Mouse (Mus musculus): ENCODE measurements at regions not wholly inside any gene's neighbourhood (a gene's known extent, or its start where the extent isn't known, plus 50 kb on each side); places are given as distances from the start of the nearest gene placed in this dataset.

GRCm38 (mm10) chr6:93223610-93224550 is 280.6 kb upstream of the Adamts9 start:
- 28% methylated on average over 8 of the region's 8 CpGs for WGBS
- Histone ChIP-seq H3K27ac (replicated peaks) (peak overlapping the region; percentile 75), H3K36me3 (no peaks in the 10 kb centered on the region), H3K4me1 (peaks cover 24% of the 10 kb centered on the region), H3K4me3 (no peak overlapping the region), H3K27me3 (ENCODE audit: low read depth, poor library complexity, severe bottlenecking) (peaks cover 48% of the 10 kb centered on the region), H3K9me3 (replicated peaks) (no peaks in the 10 kb centered on the region)
- DNase-seq (ENCODE audit: low spot score) = peak; percentile 74

- peaks cover 6% of the 10 kb centered on the region for H3K4me1 ChIP-seq
- H3K4me3 ChIP-seq = no peak overlapping the region
- WGBS = 82% methylated on average over 4 of the region's 4 CpGs
- no peak overlapping the region for H3K27ac ChIP-seq (replicated peaks)
- H3K9me3 ChIP-seq (replicated peaks) = no peaks in the 10 kb centered on the region
- no peak for DNase-seq (ENCODE audit: low spot score)
- peaks cover 27% of the 10 kb centered on the region for H3K27me3 ChIP-seq (ENCODE audit: low read depth, poor library complexity, severe bottlenecking)
- no peaks in the 10 kb centered on the region for H3K36me3 ChIP-seq
Observed at GRCm38 (mm10) chr6:93218015-93218593, 274.8 kb upstream of the Adamts9 start.

DNA sequence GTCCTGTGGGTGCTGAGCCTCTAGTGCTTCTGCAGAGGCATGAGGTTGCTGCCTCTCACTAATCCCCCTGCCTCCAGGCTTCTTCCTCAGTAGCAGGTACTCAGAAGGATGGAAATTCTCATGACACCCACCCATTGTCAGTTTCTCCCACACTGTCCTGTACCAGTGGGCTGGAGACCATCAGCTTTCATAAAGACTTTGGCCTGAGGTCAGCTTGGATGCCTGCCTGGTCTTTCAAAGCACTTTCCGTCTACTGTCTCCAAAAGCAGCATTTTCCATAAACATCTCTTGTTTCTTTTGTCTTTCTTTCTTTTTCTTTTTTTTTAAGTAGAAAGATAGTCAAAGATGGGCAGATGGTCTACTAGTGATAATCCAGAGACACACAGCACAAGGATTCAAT is 257.6 kb upstream of the Adamts9 start:
- H3K4me3 ChIP-seq = no peak overlapping the region
- H3K4me1 ChIP-seq = no peaks in the 10 kb centered on the region
- H3K9me3 ChIP-seq (replicated peaks) = 0 out of 2 replicates have a peak, but pooled peaks cover 3% of the 10 kb centered on the region
- no peaks in the 10 kb centered on the region for H3K27me3 ChIP-seq (ENCODE audit: low read depth, poor library complexity, severe bottlenecking)
- H3K27ac ChIP-seq (replicated peaks) = no peak overlapping the region
- no peaks in the 10 kb centered on the region for H3K36me3 ChIP-seq
- WGBS = 82% methylated on average over 1 of the region's 1 CpGs
- DNase-seq (ENCODE audit: low spot score) = no peak

DNA sequence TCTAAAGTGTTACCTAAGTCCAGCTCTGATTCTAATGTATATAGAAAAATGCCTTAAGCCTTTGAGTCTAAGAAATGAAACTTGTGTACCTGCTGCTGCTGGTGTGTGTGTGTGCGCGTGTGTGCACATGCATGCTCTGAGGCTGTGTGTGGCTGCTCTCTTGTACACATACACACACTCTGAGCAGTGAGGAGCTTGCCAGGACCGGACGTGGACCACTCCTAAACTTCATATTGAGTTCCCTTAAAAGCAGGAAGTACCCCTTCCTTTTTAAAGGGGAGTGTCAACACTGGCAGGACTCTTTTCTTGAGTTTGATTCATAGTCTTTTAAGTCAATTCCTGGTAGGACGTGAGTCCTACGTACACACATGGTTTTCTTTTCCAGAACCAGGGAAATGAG is 251.4 kb upstream of the Adamts9 start:
- no peak for DNase-seq (ENCODE audit: low spot score)
- WGBS = 91% methylated on average over 6 of the region's 6 CpGs
- Histone ChIP-seq H3K4me1 (no peaks in the 10 kb centered on the region), H3K27me3 (ENCODE audit: low read depth, poor library complexity, severe bottlenecking) (no peaks in the 10 kb centered on the region), H3K4me3 (no peak overlapping the region), H3K27ac (replicated peaks) (no peak overlapping the region), H3K36me3 (no peaks in the 10 kb centered on the region), H3K9me3 (replicated peaks) (no peaks in the 10 kb centered on the region)

DNA sequence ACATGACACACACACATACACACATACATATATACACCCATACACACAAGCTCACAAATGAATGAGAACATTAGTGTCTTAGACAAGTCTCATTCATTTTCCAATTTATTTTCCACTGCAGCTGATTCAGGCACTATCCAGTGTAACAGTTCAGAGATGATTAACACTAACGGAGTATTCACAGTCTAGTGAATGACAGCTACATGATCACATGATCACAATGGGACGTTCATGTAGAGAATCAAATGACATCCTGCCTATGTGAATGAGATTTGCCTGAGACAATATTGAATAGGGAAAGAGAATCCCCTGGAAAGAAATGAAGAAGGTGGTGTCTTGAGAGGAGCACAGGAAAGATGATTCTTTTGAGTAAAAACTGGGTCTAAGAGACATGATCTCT is 249.7 kb upstream of the Adamts9 start:
- no peak for DNase-seq (ENCODE audit: low spot score)
- Histone ChIP-seq H3K27ac (replicated peaks) (no peak overlapping the region), H3K4me3 (no peak overlapping the region)

DNA sequence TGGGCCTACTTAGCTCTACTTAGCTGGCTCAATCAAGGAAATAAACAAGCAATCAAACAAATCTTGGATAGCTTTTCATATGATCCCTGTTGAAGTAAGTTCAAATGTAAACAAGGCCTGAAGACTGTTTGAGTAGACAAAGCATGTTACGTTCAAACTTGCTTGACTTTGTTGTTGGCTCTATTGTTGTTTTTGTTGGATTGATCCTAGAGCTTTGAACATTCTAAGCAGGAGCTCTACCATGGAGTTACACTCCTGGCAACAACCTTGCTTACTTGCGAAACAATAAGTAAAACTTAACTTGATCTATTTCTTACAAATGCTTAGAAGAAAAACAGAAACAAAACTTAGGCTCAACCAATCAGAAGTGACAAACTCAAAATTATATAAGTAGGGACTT is 247.7 kb upstream of the Adamts9 start:
- H3K9me3 ChIP-seq (replicated peaks) = no peaks in the 10 kb centered on the region
- H3K4me1 ChIP-seq = no peaks in the 10 kb centered on the region
- H3K27me3 ChIP-seq (ENCODE audit: low read depth, poor library complexity, severe bottlenecking) = no peaks in the 10 kb centered on the region
- no peaks in the 10 kb centered on the region for H3K36me3 ChIP-seq
- H3K4me3 ChIP-seq = no peak overlapping the region
- no peak overlapping the region for H3K27ac ChIP-seq (replicated peaks)
- WGBS = 91% methylated on average over 2 of the region's 2 CpGs
- DNase-seq (ENCODE audit: low spot score) = no peak

More for the DNA sequence above, 249.7 kb upstream of the Adamts9 start:
- Histone ChIP-seq H3K9me3 (replicated peaks) (no peaks in the 10 kb centered on the region), H3K36me3 (no peaks in the 10 kb centered on the region), H3K27me3 (ENCODE audit: low read depth, poor library complexity, severe bottlenecking) (no peaks in the 10 kb centered on the region), H3K4me1 (no peaks in the 10 kb centered on the region)
- 76% methylated on average over 2 of the region's 2 CpGs for WGBS

DNA sequence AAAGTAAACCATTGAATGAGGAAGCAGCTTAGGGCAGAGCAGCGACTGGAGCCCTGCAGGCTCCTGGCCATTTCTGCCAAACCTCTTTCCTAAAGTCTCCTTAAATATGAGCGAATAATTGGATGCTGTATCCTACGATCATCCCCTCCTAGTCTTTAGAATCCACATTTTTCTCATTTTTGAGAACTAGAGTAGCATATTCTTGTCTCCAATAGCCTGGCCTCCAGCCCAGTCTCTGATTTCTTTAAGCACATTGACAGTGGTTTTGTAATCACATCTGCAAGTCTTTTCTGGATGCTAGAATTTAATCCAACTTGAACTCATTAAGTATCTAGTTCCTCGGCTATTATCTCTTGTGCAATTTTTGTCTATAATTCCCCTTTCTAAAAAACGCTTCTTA is 225.2 kb upstream of the Adamts9 start:
- DNase-seq (ENCODE audit: low spot score) = no peak
- Histone ChIP-seq H3K4me3 (no peak overlapping the region), H3K9me3 (replicated peaks) (no peaks in the 10 kb centered on the region), H3K27ac (replicated peaks) (no peak overlapping the region), H3K4me1 (peaks cover 14% of the 10 kb centered on the region), H3K36me3 (no peaks in the 10 kb centered on the region), H3K27me3 (ENCODE audit: low read depth, poor library complexity, severe bottlenecking) (no peaks in the 10 kb centered on the region)
- 85% methylated on average over 5 of the region's 5 CpGs for WGBS

DNA sequence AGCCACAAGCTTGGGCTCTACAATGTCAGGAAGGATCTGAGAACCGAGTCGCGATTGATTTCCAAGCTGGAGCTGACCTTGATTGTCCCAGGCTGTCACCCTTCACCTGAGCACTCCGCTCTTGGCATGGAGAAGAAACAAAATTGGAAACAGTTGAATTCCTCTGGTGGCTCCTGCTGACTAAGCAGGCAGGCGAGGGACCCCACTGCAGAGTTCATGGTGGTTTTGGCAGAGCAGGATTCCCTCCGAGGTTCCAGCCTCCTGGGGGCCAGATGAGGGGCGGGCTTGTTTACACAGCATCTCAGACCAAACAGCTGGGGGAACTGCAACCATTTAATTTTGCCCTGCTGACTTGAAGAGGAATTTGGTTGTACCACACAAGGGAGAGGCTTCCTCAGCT is 224.0 kb upstream of the Adamts9 start:
- WGBS = 37% methylated on average over 7 of the region's 7 CpGs
- no peaks in the 10 kb centered on the region for H3K27me3 ChIP-seq (ENCODE audit: low read depth, poor library complexity, severe bottlenecking)
- H3K4me1 ChIP-seq = peaks cover 14% of the 10 kb centered on the region
- H3K36me3 ChIP-seq = no peaks in the 10 kb centered on the region
- DNase-seq (ENCODE audit: low spot score) = peak; percentile 14
- H3K4me3 ChIP-seq = no peak overlapping the region
- H3K27ac ChIP-seq (replicated peaks) = no peak overlapping the region
- no peaks in the 10 kb centered on the region for H3K9me3 ChIP-seq (replicated peaks)

DNA sequence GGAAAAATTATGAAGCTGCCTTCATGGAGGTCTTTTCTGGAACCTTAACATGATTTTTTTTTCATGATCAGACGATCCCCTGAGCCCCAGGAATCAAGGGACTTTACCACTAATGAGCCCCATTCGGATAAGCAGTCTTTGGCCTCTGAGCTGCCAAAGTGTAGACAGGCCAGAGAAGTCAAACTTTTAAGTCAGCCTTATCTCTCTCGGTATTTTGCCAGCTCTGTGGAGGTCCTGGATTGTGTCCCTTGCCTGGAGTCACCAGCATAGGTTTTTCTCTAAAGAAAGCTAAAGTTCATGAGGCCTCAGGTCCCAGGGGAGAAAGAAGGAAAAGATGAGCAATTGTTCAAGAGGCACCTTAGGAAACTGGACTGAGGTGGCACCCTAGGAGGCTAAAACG is 222.7 kb upstream of the Adamts9 start:
- WGBS = 74% methylated on average over 4 of the region's 4 CpGs
- Histone ChIP-seq H3K4me1 (peaks cover 14% of the 10 kb centered on the region), H3K4me3 (no peak overlapping the region), H3K27ac (replicated peaks) (no peak overlapping the region), H3K27me3 (ENCODE audit: low read depth, poor library complexity, severe bottlenecking) (no peaks in the 10 kb centered on the region), H3K36me3 (no peaks in the 10 kb centered on the region), H3K9me3 (replicated peaks) (no peaks in the 10 kb centered on the region)
- no peak for DNase-seq (ENCODE audit: low spot score)

- H3K4me1 ChIP-seq = 0 out of 2 replicates have a peak, but pooled peaks cover 5% of the 10 kb centered on the region
- DNase-seq (ENCODE audit: low spot score) = no peak
- no peak overlapping the region for H3K27ac ChIP-seq (replicated peaks)
- whole genome bisulfite sequencing = 91% methylated on average over 5 of the region's 5 CpGs
- no peaks in the 10 kb centered on the region for H3K9me3 ChIP-seq (replicated peaks)
- H3K36me3 ChIP-seq = no peaks in the 10 kb centered on the region
- H3K27me3 ChIP-seq (ENCODE audit: low read depth, poor library complexity, severe bottlenecking) = no peaks in the 10 kb centered on the region
- no peak overlapping the region for H3K4me3 ChIP-seq
Observed at GRCm38 (mm10) chr6:93152431-93153208, 209.3 kb upstream of the Adamts9 start.

- Histone ChIP-seq H3K27ac (replicated peaks) (no peak overlapping the region), H3K27me3 (ENCODE audit: low read depth, poor library complexity, severe bottlenecking) (no peaks in the 10 kb centered on the region), H3K9me3 (replicated peaks) (no peaks in the 10 kb centered on the region), H3K36me3 (no peaks in the 10 kb centered on the region), H3K4me1 (0 out of 2 replicates have a peak, but pooled peaks cover 5% of the 10 kb centered on the region), H3K4me3 (no peak overlapping the region)
- 62% methylated on average over 2 of the region's 2 CpGs for whole genome bisulfite sequencing
- DNase-seq (ENCODE audit: low spot score) = no peak
Observed at GRCm38 (mm10) chr6:93150531-93150930, 207.2 kb upstream of the Adamts9 start.

- Histone ChIP-seq H3K27ac (replicated peaks) (no peak overlapping the region), H3K4me3 (no peak overlapping the region), H3K27me3 (ENCODE audit: low read depth, poor library complexity, severe bottlenecking) (no peaks in the 10 kb centered on the region), H3K36me3 (no peaks in the 10 kb centered on the region), H3K9me3 (replicated peaks) (no peaks in the 10 kb centered on the region), H3K4me1 (0 out of 2 replicates have a peak, but pooled peaks cover 5% of the 10 kb centered on the region)
- no peak for DNase-seq (ENCODE audit: low spot score)
- 59% methylated on average over 4 of the region's 4 CpGs for WGBS
Observed at GRCm38 (mm10) chr6:93149956-93150355, 206.7 kb upstream of the Adamts9 start.
